Mouse (Mus musculus) embryonic fibroblast, embryonic 13.5 days (primary cell): ENCODE results near the gene Cyp2j6.

Experiments
- CTCF ChIP-seq: IDR thresholded peaks from 2 replicates; pipeline ENCODE4 v1.5.1; 2011; ENCODE audit warnings: mild to moderate bottlenecking, control low read depth, low read length, moderate library complexity, borderline replicate concordance; ENCODE audit not compliant: insufficient read depth
- POLR2A ChIP-seq: IDR thresholded peaks from 2 replicates; pipeline ENCODE4 v1.6.1; 2011; ENCODE audit warnings: low read depth, mild to moderate bottlenecking, control low read depth, low read length, moderate library complexity

DNA sequence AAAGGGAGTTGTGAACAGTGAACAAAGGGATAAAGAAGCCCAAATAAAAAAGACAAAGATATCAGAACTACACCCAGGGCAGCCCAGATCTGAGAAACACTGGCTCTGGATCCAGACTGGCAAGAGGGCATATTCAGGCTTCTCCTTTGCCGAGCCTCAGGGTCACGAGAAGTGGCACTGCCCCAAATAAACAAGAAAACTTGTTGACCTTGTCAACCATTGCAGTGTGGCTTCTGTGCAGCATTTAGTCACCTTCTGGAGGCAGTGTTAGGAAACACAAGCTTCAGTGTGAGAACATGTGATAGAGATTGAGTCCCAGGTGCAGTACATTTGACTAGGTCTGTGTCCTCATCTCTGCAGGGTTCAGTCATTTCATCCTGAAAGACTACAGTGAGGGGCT is 31.2 kb downstream of the Cyp2j6 start:
- TF ChIP-seq CTCF (no peak), POLR2A (no peak)
